8 mouse cellular contexts compared by ENCODE assay signal in the genomic region with DNA sequence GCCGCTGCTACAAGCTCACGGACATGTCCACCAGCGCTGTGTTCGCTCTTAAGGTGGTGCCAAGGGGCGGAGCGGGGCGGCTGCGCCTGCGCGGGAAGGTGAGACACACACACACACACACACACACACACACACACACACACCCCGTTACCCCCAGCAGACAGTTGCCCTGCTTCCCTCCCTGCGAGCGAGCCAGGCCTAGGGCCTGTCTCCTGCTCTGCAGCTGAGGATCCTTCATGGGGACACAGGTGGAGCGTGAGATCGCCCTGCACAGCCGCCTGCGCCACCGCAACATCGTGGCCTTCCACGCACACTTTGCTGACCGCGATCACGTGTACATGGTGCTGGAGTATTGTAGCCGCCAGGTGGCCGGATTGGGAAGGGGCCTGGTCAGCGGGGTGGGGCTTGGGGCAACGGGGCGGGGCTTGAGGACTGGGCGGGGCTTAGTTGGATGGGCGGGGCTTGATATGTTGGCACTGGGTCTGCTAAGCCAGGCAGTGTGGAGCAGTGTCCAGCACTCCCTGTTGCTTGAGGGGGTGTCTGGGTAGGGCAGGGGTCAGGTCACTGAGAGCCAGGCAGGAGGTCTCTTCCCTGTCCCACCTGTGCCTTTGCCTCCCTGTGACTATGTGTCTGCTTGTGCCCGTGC. TPM values are rescaled to one million over a fixed set of nuclear protein-coding genes. Genes with fewer than 3 reads are reported as not detected.
DNase-seq lines count a peak whose midpoint lies in the region; ATAC-seq and TF ChIP-seq lines count a peak whose summit lies in the region.

No protein-coding gene starts in this region.

- WGBS in embryonic facial prominence, embryonic 12.5 days, result 7% methylated on average over 31 of the region's 31 CpGs
- 6% methylated on average over 31 of the region's 31 CpGs for WGBS in intestine, embryonic 16.5 days
- WGBS in liver, postnatal 0 days (ENCODE audit: insufficient replicate concordance), result 5% methylated on average over 31 of the region's 31 CpGs
- WGBS in small intestine, adult 2 months, result 7% methylated on average over 31 of the region's 31 CpGs

- peak overlapping the region; percentile 36 for H3K4me2 ChIP-seq in embryonic facial prominence, embryonic 12.5 days (replicated peaks)
- H3K4me2 ChIP-seq in intestine, embryonic 16.5 days (ENCODE audit: low read depth, low read length), result peak overlapping the region; percentile 64
- peak overlapping the region; percentile 58 for H3K4me2 ChIP-seq in liver, postnatal 0 days (ENCODE audit: low read depth, low read length)

- H3K36me3 ChIP-seq in embryonic facial prominence, embryonic 12.5 days, result no peaks in the 10 kb centered on the region
- no peaks in the 10 kb centered on the region for H3K36me3 ChIP-seq in intestine, embryonic 16.5 days (ENCODE audit: control insufficient read depth, insufficient read depth, low read length)
- no peaks in the 10 kb centered on the region for H3K36me3 ChIP-seq in liver, postnatal 0 days (replicated peaks; ENCODE audit: insufficient read depth, low read length)
- H3K36me3 ChIP-seq in small intestine, adult 2 months (ENCODE audit: control insufficient read depth, insufficient read depth, low read length), result no peaks in the 10 kb centered on the region

- ATAC-seq in embryonic facial prominence, embryonic 12.5 days (ENCODE audit: insufficient number of reproducible peaks, insufficient read depth, low FRiP score, low TSS enrichment), result peak; percentile 44; the same call in 1 of the 2 replicates
- peak; percentile 41 for ATAC-seq in intestine, embryonic 16.5 days
- peak; percentile 79 for ATAC-seq in liver, postnatal 0 days
- no peak for ATAC-seq in CD4-positive, CD25-positive, alpha-beta regulatory T cell, adult 4 months

- TF ChIP-seq EP300 in liver, postnatal 0 days (IDR thresholded peaks at IDR 0.05; ENCODE audit: low read depth), result no peak

- peak overlapping the region; percentile 56 for H3K4me3 ChIP-seq in layer of hippocampus, adult 2 months
- H3K4me3 ChIP-seq in embryonic facial prominence, embryonic 12.5 days, result peak overlapping the region; percentile 10
- peak overlapping the region; percentile 37 for H3K4me3 ChIP-seq in intestine, embryonic 16.5 days (ENCODE audit: low read length)
- no peak overlapping the region for H3K4me3 ChIP-seq in liver, postnatal 0 days (ENCODE audit: low read depth, low read length)
- H3K4me3 ChIP-seq in small intestine, adult 2 months (ENCODE audit: low read depth, low read length), result peak overlapping the region; percentile 48

- no peak overlapping the region for H3K27ac ChIP-seq in layer of hippocampus, adult 2 months
- H3K27ac ChIP-seq in embryonic facial prominence, embryonic 12.5 days, result no peak overlapping the region
- no peak overlapping the region for H3K27ac ChIP-seq in intestine, embryonic 16.5 days (ENCODE audit: low read length)
- H3K27ac ChIP-seq in liver, postnatal 0 days (ENCODE audit: low read depth), result no peak overlapping the region
- H3K27ac ChIP-seq in small intestine, adult 2 months (ENCODE audit: insufficient read depth, low read depth, low read length), result no peak overlapping the region

- TF ChIP-seq POLR2A in small intestine, adult 2 months (IDR thresholded peaks at IDR 0.05; ENCODE audit: low read depth, low read length), result no peak

- TF ChIP-seq CTCF in layer of hippocampus, adult 2 months (conservative IDR thresholded peaks at IDR 0.05), result no peak
- peak; percentile 33 for TF ChIP-seq CTCF in liver, postnatal 0 days (IDR thresholded peaks at IDR 0.05; ENCODE audit: low read depth)
- TF ChIP-seq CTCF in small intestine, adult 2 months (IDR thresholded peaks at IDR 0.05; ENCODE audit: extremely low read depth, insufficient read length, insufficient replicate concordance, low read depth, low read length), result no peak

- H3K27me3 ChIP-seq in embryonic facial prominence, embryonic 12.5 days, result peaks cover 84% of the 10 kb centered on the region
- H3K27me3 ChIP-seq in intestine, embryonic 16.5 days (replicated peaks; ENCODE audit: control insufficient read depth, insufficient read depth, low read length), result peaks cover 41% of the 10 kb centered on the region
- H3K27me3 ChIP-seq in liver, postnatal 0 days (ENCODE audit: insufficient read depth, low read length), result peaks cover 64% of the 10 kb centered on the region
- H3K27me3 ChIP-seq in small intestine, adult 2 months (ENCODE audit: control insufficient read depth, insufficient read depth, low read length), result peaks cover 19% of the 10 kb centered on the region

- no peaks in the 10 kb centered on the region for H3K9me3 ChIP-seq in embryonic facial prominence, embryonic 12.5 days
- no peaks in the 10 kb centered on the region for H3K9me3 ChIP-seq in intestine, embryonic 16.5 days (ENCODE audit: control insufficient read depth, low read length)
- H3K9me3 ChIP-seq in liver, postnatal 0 days (ENCODE audit: low read length), result no peaks in the 10 kb centered on the region

- H3K4me1 ChIP-seq in embryonic facial prominence, embryonic 12.5 days, result peaks cover 18% of the 10 kb centered on the region; the same call in 1 of the 2 replicates
- H3K4me1 ChIP-seq in intestine, embryonic 16.5 days (ENCODE audit: control insufficient read depth, insufficient read depth, low read length), result peaks cover 14% of the 10 kb centered on the region
- H3K4me1 ChIP-seq in liver, postnatal 0 days (ENCODE audit: insufficient read depth), result peaks cover 3% of the 10 kb centered on the region
- peaks cover 11% of the 10 kb centered on the region; the same call in 1 of the 2 replicates for H3K4me1 ChIP-seq in small intestine, adult 2 months (ENCODE audit: control insufficient read depth, insufficient read depth, insufficient read length, low read length)

- no peak for DNase-seq in layer of hippocampus, adult 2 months (ENCODE audit: low spot score in 2 of 2)
- no peak for DNase-seq in layer of hippocampus, postnatal 36 days
- DNase-seq in liver, postnatal 0 days, result peak; percentile 63
- no peak for DNase-seq in spleen, postnatal 4 days (ENCODE audit: low spot score in 2 of 2)

- H3K9ac ChIP-seq in embryonic facial prominence, embryonic 12.5 days, result no peak overlapping the region
- peak overlapping the region; percentile 58 for H3K9ac ChIP-seq in intestine, embryonic 16.5 days (ENCODE audit: low read depth, low read length)
- H3K9ac ChIP-seq in liver, postnatal 0 days (replicated peaks), result no peak overlapping the region

RNA-seq across cellular contexts. Expression of a gene that starts 1.9 kb away (rescaled TPM):
- total RNA-seq in layer of hippocampus, adult 2 months (2021), result 10 to 100 TPM; 33.4 to 36.6 TPM
- 10 to 100 TPM; 23.2 to 23.4 TPM for total RNA-seq in layer of hippocampus, postnatal 36 days (2021)
- 0.87 and 1.2 TPM in 2 replicates for polyA plus RNA-seq in embryonic facial prominence, embryonic 12.5 days (2016; fragmentation: Nextera tagmentation; extraction: Ambion mirVana)
- 0.39 and 0.64 TPM in 2 replicates for polyA plus RNA-seq in intestine, embryonic 16.5 days (2015; fragmentation: Nextera tagmentation; extraction: Ambion mirVana)
- polyA plus RNA-seq in liver, postnatal 0 days (2015; fragmentation: Nextera tagmentation; extraction: Ambion mirVana), result 0.08 and 0.20 TPM in 2 replicates
- polyA plus RNA-seq in small intestine, adult 2 months (2012; rRNA removed), result 0.75 and 5.9 TPM in 2 replicates
- not detected for polyA plus RNA-seq in CD4-positive, CD25-positive, alpha-beta regulatory T cell, adult 4 months (2017; shearing (Covaris generic))

RNA-seq across cellular contexts. Expression of a gene that starts 9.9 kb away (rescaled TPM):
- 1 to 10 TPM; 4.7 to 7.2 TPM for total RNA-seq in layer of hippocampus, adult 2 months (2021)
- 1 to 10 TPM; 4.9 to 5.2 TPM for total RNA-seq in layer of hippocampus, postnatal 36 days (2021)
- 1.0 and 2.2 TPM in 2 replicates for polyA plus RNA-seq in embryonic facial prominence, embryonic 12.5 days (2016; fragmentation: Nextera tagmentation; extraction: Ambion mirVana)
- polyA plus RNA-seq in intestine, embryonic 16.5 days (2015; fragmentation: Nextera tagmentation; extraction: Ambion mirVana), result 28.2 and 37.2 TPM in 2 replicates
- polyA plus RNA-seq in liver, postnatal 0 days (2015; fragmentation: Nextera tagmentation; extraction: Ambion mirVana), result 1.5 and 1.8 TPM in 2 replicates
- 74.2 and 136 TPM in 2 replicates for polyA plus RNA-seq in small intestine, adult 2 months (2012; rRNA removed)
- polyA plus RNA-seq in CD4-positive, CD25-positive, alpha-beta regulatory T cell, adult 4 months (2017; shearing (Covaris generic)), result not detected

RNA-seq across cellular contexts. Expression of a gene that starts 28.4 kb away (rescaled TPM):
- 10 to 100 TPM in 1 of 2 experiments, 1 to 10 TPM in 1; 9.6 to 11.0 TPM for total RNA-seq in layer of hippocampus, adult 2 months (2021)
- total RNA-seq in layer of hippocampus, postnatal 36 days (2021), result 10 to 100 TPM in 1 of 2 experiments, 1 to 10 TPM in 1; 8.6 to 10.3 TPM
- 4.2 and 5.7 TPM in 2 replicates for polyA plus RNA-seq in embryonic facial prominence, embryonic 12.5 days (2016; fragmentation: Nextera tagmentation; extraction: Ambion mirVana)
- 255 and 314 TPM in 2 replicates for polyA plus RNA-seq in intestine, embryonic 16.5 days (2015; fragmentation: Nextera tagmentation; extraction: Ambion mirVana)
- polyA plus RNA-seq in liver, postnatal 0 days (2015; fragmentation: Nextera tagmentation; extraction: Ambion mirVana), result 167 and 174 TPM in 2 replicates
- polyA plus RNA-seq in small intestine, adult 2 months (2012; rRNA removed), result 186 and 287 TPM in 2 replicates
- polyA plus RNA-seq in CD4-positive, CD25-positive, alpha-beta regulatory T cell, adult 4 months (2017; shearing (Covaris generic)), result under 1 TPM in 1 of 2 experiments, not detected in 1; 0.51 TPM

RNA-seq across cellular contexts. Expression of a gene that starts 28.8 kb away (rescaled TPM):
- 1 to 10 TPM; 2.8 to 3.2 TPM for total RNA-seq in layer of hippocampus, adult 2 months (2021)
- total RNA-seq in layer of hippocampus, postnatal 36 days (2021), result 1 to 10 TPM; 2.2 to 2.6 TPM
- 4.5 and 5.1 TPM in 2 replicates for polyA plus RNA-seq in embryonic facial prominence, embryonic 12.5 days (2016; fragmentation: Nextera tagmentation; extraction: Ambion mirVana)
- polyA plus RNA-seq in intestine, embryonic 16.5 days (2015; fragmentation: Nextera tagmentation; extraction: Ambion mirVana), result 10.8 and 12.9 TPM in 2 replicates
- polyA plus RNA-seq in liver, postnatal 0 days (2015; fragmentation: Nextera tagmentation; extraction: Ambion mirVana), result 5.6 TPM in 2 replicates
- 18.0 and 27.0 TPM in 2 replicates for polyA plus RNA-seq in small intestine, adult 2 months (2012; rRNA removed)
- polyA plus RNA-seq in CD4-positive, CD25-positive, alpha-beta regulatory T cell, adult 4 months (2017; shearing (Covaris generic)), result 10 to 100 TPM; 11.9 to 12.3 TPM

RNA-seq across cellular contexts. Expression of a gene that starts 29.3 kb away (rescaled TPM):
- 10 to 100 TPM; 15.5 to 17.1 TPM for total RNA-seq in layer of hippocampus, adult 2 months (2021)
- 10 to 100 TPM; 18.2 to 18.4 TPM for total RNA-seq in layer of hippocampus, postnatal 36 days (2021)
- polyA plus RNA-seq in embryonic facial prominence, embryonic 12.5 days (2016; fragmentation: Nextera tagmentation; extraction: Ambion mirVana), result 13.1 and 14.9 TPM in 2 replicates
- 1.9 and 2.7 TPM in 2 replicates for polyA plus RNA-seq in intestine, embryonic 16.5 days (2015; fragmentation: Nextera tagmentation; extraction: Ambion mirVana)
- 0.72 and 0.99 TPM in 2 replicates for polyA plus RNA-seq in liver, postnatal 0 days (2015; fragmentation: Nextera tagmentation; extraction: Ambion mirVana)
- polyA plus RNA-seq in small intestine, adult 2 months (2012; rRNA removed), result 10.3 and 20.6 TPM in 2 replicates
- 1 to 10 TPM in 1 of 2 experiments, not detected in 1; 1.3 TPM for polyA plus RNA-seq in CD4-positive, CD25-positive, alpha-beta regulatory T cell, adult 4 months (2017; shearing (Covaris generic))

Comparison
In these comparisons a context has a peak if more than half of its experiments do, and no peak if none do; other contexts are left out.
1. RNA of a gene that starts 28.4 kb away (polyA plus RNA-seq): 186 to 287 TPM in small intestine, adult 2 months, 255 to 314 TPM in intestine, embryonic 16.5 days and 167 to 174 TPM in liver, postnatal 0 days; 4.2 to 5.7 TPM in embryonic facial prominence, embryonic 12.5 days and 0.51 TPM in CD4-positive, CD25-positive, alpha-beta regulatory T cell, adult 4 months; every median in the first group is over 10 times any median in the second.
2. Peak in every context shown above with its lines, with median percentiles within 50 percentile points of each other: H3K4me2 ChIP-seq.